Mouse (Mus musculus) hindbrain, embryonic 13.5 days (tissue): Measurements from ENCODE around the gene Atg14. TPM values are rescaled to one million over a fixed set of nuclear protein-coding genes. Genes with fewer than 3 reads are reported as not detected.
"Not testable (repeated sequence)": the region's sequence is repeated elsewhere in the genome, so short reads cannot be mapped to it uniquely, and the experiment has no call there.

ENCODE experiments used
- ATAC-seq: fragments of 200-750 bp; cut with Nextera tagmentation; 2 replicates; pipeline ENCODE4 v1.8.0; 2017; ENCODE audit warnings: moderate TSS enrichment; ENCODE audit not compliant: low FRiP score
- H3K27ac ChIP-seq: fragments of 300-500 bp; sonication (generic); 2 replicates; pipeline ENCODE4 v1.5.1; 2015; ENCODE audit warnings: inconsistent platforms, mild to moderate bottlenecking, moderate library complexity
- H3K27me3 ChIP-seq: fragments of 300-500 bp; sonication (generic); 2 replicates; pipeline ENCODE4 v1.6.1; 2015; ENCODE audit warnings: mild to moderate bottlenecking, inconsistent platforms
- H3K36me3 ChIP-seq: fragments of 300-500 bp; sonication (generic); 2 replicates; pipeline ENCODE4 v1.6.1; 2015; ENCODE audit warnings: mild to moderate bottlenecking, inconsistent platforms
- H3K4me1 ChIP-seq: fragments of 300-500 bp; sonication (generic); replicated peaks from 2 replicates; pipeline ENCODE4 v1.6.1; 2015; ENCODE audit warnings: inconsistent platforms
- H3K4me2 ChIP-seq: fragments of 300-500 bp; sonication (generic); 2 replicates; pipeline ENCODE4 v1.6.1; 2015; ENCODE audit warnings: inconsistent platforms, mild to moderate bottlenecking, moderate library complexity
- H3K4me3 ChIP-seq: fragments of 300-500 bp; sonication (generic); 2 replicates; pipeline ENCODE4 v1.5.1; 2015; ENCODE audit warnings: mild to moderate bottlenecking, inconsistent platforms
- H3K9ac ChIP-seq: fragments of 300-500 bp; sonication (generic); 2 replicates; pipeline ENCODE4 v1.6.1; 2015; ENCODE audit warnings: mild to moderate bottlenecking, inconsistent platforms
- H3K9me3 ChIP-seq: fragments of 300-500 bp; sonication (generic); 2 replicates; pipeline ENCODE4 v1.6.1; 2016; ENCODE audit warnings: inconsistent platforms
- WGBS: fragments of 180-500 bp; shearing (Covaris S2); methylation state at CpG from one replicate; pipeline ENCODE4 v1.1.7; 2015; 5-methylcytosine and 5-hydroxymethylcytosine counted together
- polyA plus RNA-seq: library from polyadenylated mRNA; unstranded; fragments of >200 nt; fragmentation: Nextera tagmentation; extraction: Ambion mirVana; gene quantifications from 2 replicates; pipeline ENCODE4 v1.2.1, GENCODE M21; 2015

The Atg14 gene
- polyA plus RNA-seq, 1 experiment from 2014 or later = 17.5 TPM

DNA sequence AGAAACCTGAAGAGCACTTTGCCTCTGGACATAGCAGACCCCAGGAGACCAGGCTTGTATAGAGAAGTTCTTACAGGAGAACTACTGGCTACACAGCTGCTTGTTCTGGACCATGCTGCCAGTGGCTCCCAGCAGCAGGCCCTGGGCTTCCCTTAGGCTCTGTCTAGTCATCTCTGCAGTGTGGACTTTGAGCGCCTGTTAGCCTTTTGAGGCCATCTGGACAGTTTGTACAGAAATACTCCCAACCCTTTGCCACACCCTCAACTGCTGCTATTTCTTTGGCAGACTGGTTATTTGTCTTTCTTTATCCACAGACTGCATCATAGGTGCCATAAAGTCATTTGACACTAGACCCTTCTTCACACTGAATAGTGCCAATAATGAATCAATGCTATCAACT is 35.4 kb downstream of the Atg14 start:
- WGBS = 80% methylated on average over 1 of the region's 1 CpGs
- Histone ChIP-seq H3K27ac (no peak overlapping the region), H3K9me3 (no peaks in the 10 kb centered on the region), H3K36me3 (peaks cover 34% of the 10 kb centered on the region), H3K27me3 (no peaks in the 10 kb centered on the region), H3K9ac (no peak overlapping the region), H3K4me3 (no peak overlapping the region), H3K4me2 (no peak overlapping the region), H3K4me1 (no peaks in the 10 kb centered on the region)
- no peak for ATAC-seq

DNA sequence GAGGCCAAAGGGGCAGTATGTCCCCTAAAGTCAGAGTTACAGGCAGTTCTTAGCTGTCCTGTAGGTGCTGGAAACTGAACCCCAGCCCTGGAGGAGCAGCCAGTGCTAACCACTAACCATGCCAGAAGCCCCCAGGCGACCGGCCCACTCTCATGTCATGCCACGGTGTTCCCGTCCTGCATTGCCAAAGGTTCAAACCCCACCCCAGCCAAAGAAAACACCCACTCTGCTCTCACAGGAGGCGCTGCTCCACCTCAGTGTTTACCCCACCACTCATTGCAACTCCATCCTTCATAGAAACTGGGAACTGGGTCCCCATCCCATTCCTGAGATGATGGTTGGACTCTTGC is 36.3 kb downstream of the Atg14 start:
- H3K27me3 ChIP-seq = no peaks in the 10 kb centered on the region
- H3K9ac ChIP-seq = no peak overlapping the region
- H3K9me3 ChIP-seq = no peaks in the 10 kb centered on the region
- peaks cover 26% of the 10 kb centered on the region for H3K36me3 ChIP-seq
- H3K4me1 ChIP-seq = no peaks in the 10 kb centered on the region
- H3K27ac ChIP-seq = no peak overlapping the region
- peak; percentile 23; the same call in 1 of the 2 replicates for ATAC-seq
- H3K4me3 ChIP-seq = no peak overlapping the region
- WGBS = 85% methylated on average over 5 of the region's 5 CpGs
- no peak overlapping the region for H3K4me2 ChIP-seq

GRCm38 (mm10) chr14:47533365-47534175 is 36.9 kb downstream of the Atg14 start:
- Histone ChIP-seq H3K9me3 (no peaks in the 10 kb centered on the region), H3K4me3 (no peak overlapping the region), H3K4me2 (no peak overlapping the region), H3K36me3 (peaks cover 22% of the 10 kb centered on the region), H3K27me3 (no peaks in the 10 kb centered on the region), H3K27ac (peak overlapping the region; percentile 14; the same call in 1 of the 2 replicates), H3K4me1 (no peaks in the 10 kb centered on the region), H3K9ac (0 out of 2 replicates have a peak overlapping the region, but pooled peaks have one; percentile 13)
- peak; percentile 67 for ATAC-seq
- 46% methylated on average over 11 of the region's 11 CpGs for WGBS

GRCm38 (mm10) chr14:47532496-47532895 is 38.0 kb downstream of the Atg14 start:
- ATAC-seq = no peak
- H3K27me3 ChIP-seq = no peaks in the 10 kb centered on the region
- no peaks in the 10 kb centered on the region for H3K9me3 ChIP-seq
- WGBS = 77% methylated on average over 1 of the region's 1 CpGs
- peaks cover 25% of the 10 kb centered on the region for H3K36me3 ChIP-seq
- H3K4me1 ChIP-seq = no peaks in the 10 kb centered on the region
- no peak overlapping the region for H3K4me3 ChIP-seq
- no peak overlapping the region for H3K27ac ChIP-seq
- no peak overlapping the region for H3K4me2 ChIP-seq
- H3K9ac ChIP-seq = no peak overlapping the region

DNA sequence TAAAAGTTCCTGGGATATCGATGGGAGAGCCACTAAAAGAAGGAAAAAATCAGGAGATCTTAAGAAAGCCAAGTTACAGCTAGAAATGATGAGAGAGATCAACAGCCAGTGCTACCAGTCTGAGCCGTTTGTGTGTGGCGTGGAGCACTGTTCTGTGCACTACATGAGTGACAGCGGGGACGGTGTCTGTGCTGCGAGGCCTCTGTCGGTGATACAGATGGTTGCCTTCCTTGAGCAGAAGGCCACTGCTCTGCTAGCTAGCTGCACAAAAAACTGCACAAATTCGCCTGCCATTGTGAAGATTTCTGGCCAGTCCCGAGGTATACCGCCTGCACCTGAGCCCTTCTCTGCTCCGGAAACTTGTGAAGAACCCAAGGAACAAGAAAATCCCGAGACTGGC is 40.9 kb downstream of the Atg14 start:
- H3K36me3 ChIP-seq = peaks cover 27% of the 10 kb centered on the region
- H3K9ac ChIP-seq = not testable (repeated sequence)

DNA sequence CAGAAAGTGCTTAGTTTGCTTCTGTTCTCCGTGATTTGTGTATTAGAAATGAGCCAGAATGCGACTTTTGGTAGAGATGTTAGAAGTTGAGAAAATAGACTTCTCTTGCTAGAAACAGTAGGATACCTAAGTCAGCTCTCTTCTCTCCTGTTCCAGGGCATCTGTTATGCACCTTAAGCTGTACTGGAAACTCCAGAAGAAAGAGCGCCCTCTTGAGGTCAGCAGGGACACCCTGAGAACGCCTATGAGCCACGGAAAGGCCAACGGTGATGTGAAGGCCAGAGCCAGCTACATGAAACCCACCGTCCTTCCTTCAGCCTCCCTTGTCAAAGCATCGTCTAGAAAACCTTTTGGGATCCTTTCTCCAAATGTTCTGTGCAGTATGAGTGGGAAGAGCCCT is 41.4 kb downstream of the Atg14 start:
- 43% methylated on average over 8 of the region's 8 CpGs for WGBS
- H3K9ac ChIP-seq = no peak overlapping the region

More for the DNA sequence above, 40.9 kb downstream of the Atg14 start:
- ATAC-seq, H3K4me2 ChIP-seq, H3K27ac ChIP-seq, H3K9me3 ChIP-seq, H3K4me1 ChIP-seq, H3K27me3 ChIP-seq, H3K4me3 ChIP-seq: not testable (repeated sequence)
- WGBS = 93% methylated on average over 12 of the region's 12 CpGs

GRCm38 (mm10) chr14:47528293-47528692 is 42.2 kb downstream of the Atg14 start:
- H3K4me3 ChIP-seq = no peak overlapping the region
- H3K4me2 ChIP-seq = no peak overlapping the region
- 82% methylated on average over 3 of the region's 3 CpGs for WGBS
- ATAC-seq = no peak
- H3K27ac ChIP-seq = no peak overlapping the region
- H3K9me3 ChIP-seq = no peaks in the 10 kb centered on the region
- H3K36me3 ChIP-seq = peaks cover 27% of the 10 kb centered on the region
- H3K27me3 ChIP-seq = no peaks in the 10 kb centered on the region
- H3K4me1 ChIP-seq = no peaks in the 10 kb centered on the region
- H3K9ac ChIP-seq = no peak overlapping the region

More for the DNA sequence above, 41.4 kb downstream of the Atg14 start:
- Histone ChIP-seq H3K36me3 (peaks cover 27% of the 10 kb centered on the region), H3K4me2 (no peak overlapping the region), H3K27me3 (no peaks in the 10 kb centered on the region), H3K27ac (no peak overlapping the region), H3K9me3 (no peaks in the 10 kb centered on the region), H3K4me3 (no peak overlapping the region), H3K4me1 (no peaks in the 10 kb centered on the region)
- ATAC-seq = no peak

- Histone ChIP-seq H3K27me3 (no peaks in the 10 kb centered on the region), H3K9me3 (no peaks in the 10 kb centered on the region), H3K4me3 (no peak overlapping the region), H3K4me2 (no peak overlapping the region), H3K36me3 (peaks cover 27% of the 10 kb centered on the region), H3K4me1 (no peaks in the 10 kb centered on the region), H3K9ac (no peak overlapping the region), H3K27ac (no peak overlapping the region)
- ATAC-seq = no peak
- 89% methylated on average over 2 of the region's 2 CpGs for WGBS
These were observed 42.6 kb downstream of the Atg14 start for GRCm38 (mm10) chr14:47527833-47528232.

DNA sequence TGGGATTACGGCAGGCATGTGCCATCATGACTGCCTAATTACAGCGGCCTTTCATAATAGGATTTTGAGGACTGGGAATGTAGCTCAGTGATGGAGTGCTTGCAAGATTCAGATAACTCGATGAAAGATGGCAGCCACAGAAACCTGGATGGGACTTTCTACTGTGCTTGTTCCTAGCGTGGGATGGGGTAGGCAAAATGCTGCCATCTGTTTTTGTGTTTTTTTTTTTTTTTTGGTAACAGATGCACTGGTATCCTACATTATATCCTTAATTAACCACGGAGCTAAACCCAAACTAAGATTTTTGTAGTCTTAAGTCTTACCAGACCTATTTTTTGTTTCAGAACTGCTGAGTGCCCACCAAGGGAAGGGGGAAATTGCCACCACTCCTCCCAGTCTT is 44.6 kb downstream of the Atg14 start:
- WGBS = 89% methylated on average over 5 of the region's 5 CpGs

GRCm38 (mm10) chr14:47525374-47525773 is 45.1 kb downstream of the Atg14 start:
- Histone ChIP-seq H3K4me1 (no peaks in the 10 kb centered on the region), H3K9ac (no peak overlapping the region), H3K4me2 (no peak overlapping the region), H3K27ac (no peak overlapping the region), H3K36me3 (peaks cover 9% of the 10 kb centered on the region), H3K27me3 (no peaks in the 10 kb centered on the region), H3K4me3 (no peak overlapping the region), H3K9me3 (no peaks in the 10 kb centered on the region)
- ATAC-seq = no peak
- 81% methylated on average over 8 of the region's 8 CpGs for WGBS

More for the DNA sequence above, 44.6 kb downstream of the Atg14 start:
- Histone ChIP-seq H3K36me3 (peaks cover 13% of the 10 kb centered on the region), H3K9ac (no peak overlapping the region), H3K4me1 (no peaks in the 10 kb centered on the region), H3K4me3 (no peak overlapping the region), H3K9me3 (no peaks in the 10 kb centered on the region), H3K27me3 (no peaks in the 10 kb centered on the region), H3K27ac (no peak overlapping the region), H3K4me2 (no peak overlapping the region)
- ATAC-seq = no peak

DNA sequence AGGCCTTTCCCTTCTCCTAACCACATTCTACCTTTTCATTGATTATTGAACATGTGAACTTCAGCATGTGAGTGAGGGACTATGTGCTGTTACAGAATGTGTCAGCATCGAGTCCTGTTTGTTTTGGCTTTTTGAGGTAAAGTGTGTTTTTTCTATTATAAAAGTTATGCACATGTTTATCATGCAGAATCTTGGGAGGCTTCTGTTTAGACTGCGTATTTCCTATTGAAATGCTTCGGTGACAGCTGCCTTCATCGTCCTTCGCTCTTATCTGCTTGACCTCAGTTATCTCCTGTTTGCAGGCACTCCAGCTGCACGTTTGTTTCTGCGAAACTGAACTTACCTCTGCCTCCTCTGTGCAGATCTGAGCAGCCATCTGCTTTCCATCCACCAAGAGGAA is 48.1 kb downstream of the Atg14 start:
- WGBS = 90% methylated on average over 7 of the region's 7 CpGs
- H3K4me3 ChIP-seq = no peak overlapping the region
- H3K4me2 ChIP-seq = no peak overlapping the region
- ATAC-seq = no peak
- no peaks in the 10 kb centered on the region for H3K4me1 ChIP-seq
- H3K36me3 ChIP-seq = peaks cover under 1% of the 10 kb centered on the region; the same call in 1 of the 2 replicates
- H3K27me3 ChIP-seq = no peaks in the 10 kb centered on the region
- H3K9ac ChIP-seq = no peak overlapping the region
- H3K27ac ChIP-seq = no peak overlapping the region
- H3K9me3 ChIP-seq = no peaks in the 10 kb centered on the region

- no peaks in the 10 kb centered on the region for H3K36me3 ChIP-seq
- no peaks in the 10 kb centered on the region for H3K4me1 ChIP-seq
- H3K4me2 ChIP-seq = no peak overlapping the region
- 87% methylated on average over 1 of the region's 1 CpGs for WGBS
- H3K27ac ChIP-seq = no peak overlapping the region
- no peak overlapping the region for H3K9ac ChIP-seq
- ATAC-seq = no peak
- no peak overlapping the region for H3K4me3 ChIP-seq
- no peaks in the 10 kb centered on the region for H3K27me3 ChIP-seq
- H3K9me3 ChIP-seq = no peaks in the 10 kb centered on the region
These were observed 48.8 kb downstream of the Atg14 start for GRCm38 (mm10) chr14:47521609-47522008.
